Mouse (Mus musculus) bone marrow, adult 2 months (tissue): ENCODE results near the gene Gm21060. TPM values are rescaled to one million over a fixed set of nuclear protein-coding genes. Genes with fewer than 3 reads are reported as not detected.
"Not testable (repeated sequence)": the region's sequence is repeated elsewhere in the genome, so short reads cannot be mapped to it uniquely, and the experiment has no call there.

Experiments
- H3K27ac ChIP-seq: fragments of 200-500 bp; 2 replicates; pipeline ENCODE4 v1.5.1; 2012; ENCODE audit warnings: low read depth, mild to moderate bottlenecking, control low read depth, inconsistent platforms, low read length; ENCODE audit not compliant: control insufficient read depth, poor library complexity, insufficient read depth
- H3K4me1 ChIP-seq: fragments of 200-500 bp; 2 replicates; pipeline ENCODE4 v1.6.1; 2011; ENCODE audit warnings: low read length; ENCODE audit not compliant: control insufficient read depth, insufficient read depth
- H3K4me3 ChIP-seq: fragments of 200-500 bp; replicated peaks from 2 replicates; pipeline ENCODE3; 2011; ENCODE audit warnings: mild to moderate bottlenecking, low read depth, low read length, control low read depth; ENCODE audit not compliant: control insufficient read depth
- CTCF ChIP-seq: fragments of 200-500 bp; IDR thresholded peaks from 2 replicates; pipeline ENCODE4 v1.5.1; 2011; ENCODE audit warnings: low read length, control low read depth; ENCODE audit not compliant: control insufficient read depth, insufficient read depth
- POLR2A ChIP-seq: fragments of 200-500 bp; IDR thresholded peaks from 2 replicates; pipeline ENCODE4 v1.6.1; 2011; ENCODE audit warnings: low read depth, mild to moderate bottlenecking, control low read depth, low read length, borderline replicate concordance; ENCODE audit not compliant: control insufficient read depth
- WGBS: fragments of 180-500 bp; shearing (Covaris S2); methylation state at CpG from one replicate; pipeline ENCODE4 v1.1.7; 2018; 5-methylcytosine and 5-hydroxymethylcytosine counted together
- polyA plus RNA-seq: library from polyadenylated mRNA; stranded (reverse); fragments of >200 nt; gene quantifications from 2 replicates; pipeline ENCODE4 v1.2.4, GENCODE M21; 2011; ENCODE audit warnings: low replicate concordance; ENCODE audit not compliant: missing spikeins, insufficient read depth, insufficient read length

The Gm21060 gene
- polyA plus RNA-seq = not detected in 2 replicates

DNA sequence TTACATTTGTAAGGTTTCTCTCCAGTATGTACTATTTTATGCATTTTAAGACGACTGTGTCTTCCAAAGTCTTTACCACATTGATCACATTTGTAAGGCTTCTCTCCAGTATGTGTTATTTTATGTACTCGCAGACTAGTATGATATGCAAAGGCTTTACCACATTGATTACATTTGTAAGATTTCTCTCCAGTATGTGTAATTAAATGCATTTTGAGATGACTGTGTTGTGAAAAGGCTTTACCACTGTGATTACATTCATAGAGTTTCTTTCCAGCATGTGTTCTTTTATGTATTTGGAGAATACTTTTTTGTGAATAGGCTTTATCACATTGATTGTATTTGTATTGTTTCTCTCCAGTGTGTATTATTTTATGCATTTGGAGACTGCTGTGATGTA is at the start of gene Gm21060:
Gene Gm21060 (minus strand): TSS at position 101 of the 400 bp plus-strand sequence.
- Histone ChIP-seq H3K4me3 (no peak within 1 kb of the TSS), H3K4me1 (no peaks in the 10 kb centered on the region), H3K27ac (no peak within 1 kb of the TSS)
- TF ChIP-seq CTCF (no peak), POLR2A (no peak)
- 85% methylated on average over 2 of the region's 2 CpGs for WGBS

- H3K4me1 ChIP-seq, H3K27ac ChIP-seq, H3K4me3 ChIP-seq: not testable (repeated sequence)
- WGBS = 84% methylated on average over 3 of the region's 3 CpGs
Measured at GRCm38 (mm10) chr19:61320844-61321243, 24.0 kb upstream of the Gm21060 start.

- WGBS = 54% methylated on average over 11 of the region's 11 CpGs
- not testable (repeated sequence) for H3K4me1 ChIP-seq, H3K4me3 ChIP-seq, H3K27ac ChIP-seq
Measured at GRCm38 (mm10) chr19:61313185-61313584, 16.3 kb upstream of the Gm21060 start.

GRCm38 (mm10) chr19:61312400-61312799 is 15.5 kb upstream of the Gm21060 start:
- 85% methylated on average over 10 of the region's 10 CpGs for WGBS
- not testable (repeated sequence) for H3K4me1 ChIP-seq, H3K27ac ChIP-seq, H3K4me3 ChIP-seq

- not testable (repeated sequence) for H3K4me3 ChIP-seq, H3K4me1 ChIP-seq, H3K27ac ChIP-seq
- 73% methylated on average over 1 of the region's 1 CpGs for WGBS
Measured at GRCm38 (mm10) chr19:61308083-61308482, 11.2 kb upstream of the Gm21060 start.

- H3K27ac ChIP-seq, H3K4me1 ChIP-seq, H3K4me3 ChIP-seq: not testable (repeated sequence)
- WGBS = 76% methylated on average over 4 of the region's 4 CpGs
Measured at GRCm38 (mm10) chr19:61285033-61285432, 11.8 kb downstream of the Gm21060 start.

- Histone ChIP-seq H3K4me1 (no peaks in the 10 kb centered on the region), H3K27ac (no peak overlapping the region), H3K4me3 (no peak overlapping the region)
- 50% methylated on average over 1 of the region's 1 CpGs for WGBS
- TF ChIP-seq POLR2A (no peak), CTCF (no peak)
Measured at GRCm38 (mm10) chr19:61283581-61283980, 13.3 kb downstream of the Gm21060 start.

GRCm38 (mm10) chr19:61275446-61275845 is 21.4 kb downstream of the Gm21060 start:
- no peak overlapping the region for H3K4me3 ChIP-seq
- H3K4me1 ChIP-seq = no peaks in the 10 kb centered on the region
- no peak overlapping the region for H3K27ac ChIP-seq
- no peak for TF ChIP-seq POLR2A
- TF ChIP-seq CTCF = no peak
- WGBS = 81% methylated on average over 1 of the region's 1 CpGs

- not testable (repeated sequence) for H3K27ac ChIP-seq, H3K4me1 ChIP-seq, H3K4me3 ChIP-seq
- WGBS = 42% methylated on average over 11 of the region's 11 CpGs
Measured at GRCm38 (mm10) chr19:61269141-61269540, 27.7 kb downstream of the Gm21060 start.

GRCm38 (mm10) chr19:61267141-61267540 is 29.7 kb downstream of the Gm21060 start:
- peak overlapping the region; percentile 9 for H3K4me3 ChIP-seq
- no peaks in the 10 kb centered on the region for H3K4me1 ChIP-seq
- no peak overlapping the region for H3K27ac ChIP-seq
- 19% methylated on average over 7 of the region's 7 CpGs for WGBS
- TF ChIP-seq POLR2A (no peak), CTCF (no peak)
